Mouse (Mus musculus) hindbrain, embryonic 14.5 days (tissue): ENCODE measurements around the gene Lst1. TPM values are rescaled to one million over a fixed set of nuclear protein-coding genes. Genes with fewer than 3 reads are reported as not detected.
A peak's percentile ranks its signal among the peaks of the same experiment; 100 is the strongest.

Source experiments
- ATAC-seq: fragments of 200-750 bp; cut with Nextera tagmentation; 2 replicates; pipeline ENCODE4 v1.8.0; 2017; ENCODE audit warnings: moderate number of reproducible peaks, mild to moderate bottlenecking, moderate TSS enrichment, moderate library complexity; ENCODE audit not compliant: low FRiP score
- DNase-seq: peaks from one replicate; pipeline ENCODE4 v3.0.0-alpha.2; 2015; ENCODE audit warnings: low spot score
- H3K27ac ChIP-seq: fragments of 300-500 bp; sonication (generic); 2 replicates; pipeline ENCODE4 v1.5.1; 2014; ENCODE audit warnings: mild to moderate bottlenecking, moderate library complexity
- H3K27me3 ChIP-seq: fragments of 300-500 bp; sonication (generic); 2 replicates; pipeline ENCODE4 v1.6.1; 2014; ENCODE audit warnings: mild to moderate bottlenecking, low read length, mixed read lengths; ENCODE audit not compliant: control insufficient read depth, insufficient read depth
- H3K36me3 ChIP-seq: fragments of 300-500 bp; sonication (generic); replicated peaks from 2 replicates; pipeline ENCODE4 v1.6.1; 2014; ENCODE audit not compliant: control insufficient read depth, insufficient read depth
- H3K4me1 ChIP-seq: fragments of 300-500 bp; sonication (generic); replicated peaks from 2 replicates; pipeline ENCODE4 v1.6.1; 2014; ENCODE audit warnings: antibody characterized with exemption, low read length, mixed read lengths; ENCODE audit not compliant: control insufficient read depth, insufficient read depth
- H3K4me2 ChIP-seq: fragments of 300-500 bp; sonication (generic); replicated peaks from 2 replicates; pipeline ENCODE4 v1.6.1; 2014; ENCODE audit warnings: mild to moderate bottlenecking, moderate library complexity
- H3K4me3 ChIP-seq: fragments of 300-500 bp; sonication (generic); replicated peaks from 2 replicates; pipeline ENCODE4 v1.5.1; 2014; ENCODE audit warnings: mild to moderate bottlenecking, low read length
- H3K9ac ChIP-seq: fragments of 300-500 bp; sonication (generic); 2 replicates; pipeline ENCODE4 v1.6.1; 2014
- H3K9me3 ChIP-seq: fragments of 300-500 bp; sonication (generic); 2 replicates; pipeline ENCODE4 v1.6.1; 2016; ENCODE audit warnings: low read length; ENCODE audit not compliant: control insufficient read depth
- WGBS: fragments of 180-500 bp; shearing (Covaris S2); extraction: QIAGEN DNeasy Blood & Tissue Kit; methylation state at CpG from one replicate; pipeline ENCODE4 v1.1.7; 2014; 5-methylcytosine and 5-hydroxymethylcytosine counted together
- polyA plus RNA-seq: library from polyadenylated mRNA; unstranded; fragments of >200 nt; fragmentation: Nextera tagmentation; extraction: Ambion mirVana; gene quantifications from 2 replicates; pipeline ENCODE4 v1.2.1, GENCODE M21; 2014

Gene Lst1
- polyA plus RNA-seq, 1 experiment from 2014 or later, result 13.3 TPM

GRCm38 (mm10) chr17:35200398-35200797 is 12.2 kb upstream of the Lst1 start:
- H3K9ac ChIP-seq, result no peak overlapping the region
- no peaks in the 10 kb centered on the region for H3K36me3 ChIP-seq
- ATAC-seq (no peak), DNase-seq (no peak)
- no peak overlapping the region for H3K4me3 ChIP-seq
- H3K4me2 ChIP-seq, result no peak overlapping the region
- no peaks in the 10 kb centered on the region for H3K9me3 ChIP-seq
- H3K4me1 ChIP-seq, result peaks cover 9% of the 10 kb centered on the region; the same call in 1 of the 2 replicates
- WGBS, result 89% methylated on average over 11 of the region's 11 CpGs
- H3K27ac ChIP-seq, result no peak overlapping the region
- peaks cover 25% of the 10 kb centered on the region for H3K27me3 ChIP-seq

GRCm38 (mm10) chr17:35198946-35199345 is 10.7 kb upstream of the Lst1 start:
- ATAC-seq (no peak), DNase-seq (no peak)
- H3K9ac ChIP-seq, result no peak overlapping the region
- peaks cover 27% of the 10 kb centered on the region for H3K27me3 ChIP-seq
- no peak overlapping the region for H3K4me2 ChIP-seq
- 27% methylated on average over 8 of the region's 8 CpGs for WGBS
- no peak overlapping the region for H3K4me3 ChIP-seq
- H3K9me3 ChIP-seq, result no peaks in the 10 kb centered on the region
- H3K27ac ChIP-seq, result no peak overlapping the region
- no peaks in the 10 kb centered on the region for H3K36me3 ChIP-seq
- peaks cover 9% of the 10 kb centered on the region; the same call in 1 of the 2 replicates for H3K4me1 ChIP-seq

- no peak overlapping the region for H3K27ac ChIP-seq
- no peak overlapping the region for H3K4me2 ChIP-seq
- H3K36me3 ChIP-seq, result no peaks in the 10 kb centered on the region
- peaks cover 9% of the 10 kb centered on the region; the same call in 1 of the 2 replicates for H3K4me1 ChIP-seq
- no peaks in the 10 kb centered on the region for H3K9me3 ChIP-seq
- no peak for ATAC-seq
- no peak for DNase-seq
- peaks cover 27% of the 10 kb centered on the region for H3K27me3 ChIP-seq
- WGBS, result 71% methylated on average over 7 of the region's 7 CpGs
- H3K9ac ChIP-seq, result no peak overlapping the region
- no peak overlapping the region for H3K4me3 ChIP-seq
These were observed 9.8 kb upstream of the Lst1 start for GRCm38 (mm10) chr17:35198029-35198428.

GRCm38 (mm10) chr17:35197126-35197525 is 8.9 kb upstream of the Lst1 start:
- Histone ChIP-seq H3K36me3 (no peaks in the 10 kb centered on the region), H3K9me3 (no peaks in the 10 kb centered on the region), H3K4me1 (peaks cover 9% of the 10 kb centered on the region; the same call in 1 of the 2 replicates), H3K27me3 (peaks cover 27% of the 10 kb centered on the region), H3K27ac (no peak overlapping the region), H3K9ac (no peak overlapping the region), H3K4me3 (no peak overlapping the region), H3K4me2 (no peak overlapping the region)
- DNase-seq, result no peak
- ATAC-seq, result no peak
- 40% methylated on average over 4 of the region's 6 CpGs for WGBS

- Histone ChIP-seq H3K36me3 (no peaks in the 10 kb centered on the region), H3K4me1 (peaks cover 9% of the 10 kb centered on the region; the same call in 1 of the 2 replicates), H3K9ac (0 out of 2 replicates have a peak overlapping the region, but pooled peaks have one; percentile 36), H3K4me3 (peak overlapping the region; percentile 33), H3K27me3 (peaks cover 27% of the 10 kb centered on the region), H3K27ac (no peak overlapping the region), H3K4me2 (peak overlapping the region; percentile 63), H3K9me3 (no peaks in the 10 kb centered on the region)
- ATAC-seq, result no peak
- no peak for DNase-seq
- WGBS, result 36% methylated on average over 9 of the region's 9 CpGs
These were observed 8.0 kb upstream of the Lst1 start for GRCm38 (mm10) chr17:35196321-35196641.

- DNase-seq (peak; percentile 72), ATAC-seq (peak; percentile 68; the same call in 1 of the 2 replicates)
- Histone ChIP-seq H3K27ac (no peak overlapping the region), H3K36me3 (no peaks in the 10 kb centered on the region), H3K4me2 (peak overlapping the region; percentile 63), H3K9ac (peak overlapping the region; percentile 36; the same call in 1 of the 2 replicates), H3K4me3 (peak overlapping the region; percentile 33), H3K9me3 (no peaks in the 10 kb centered on the region), H3K27me3 (peaks cover 27% of the 10 kb centered on the region), H3K4me1 (peaks cover 9% of the 10 kb centered on the region; the same call in 1 of the 2 replicates)
- 3% methylated on average over 66 of the region's 66 CpGs for WGBS
These were observed 7.5 kb upstream of the Lst1 start for GRCm38 (mm10) chr17:35195631-35196320.

- no peaks in the 10 kb centered on the region for H3K36me3 ChIP-seq
- peak overlapping the region; percentile 63 for H3K4me2 ChIP-seq
- peak; percentile 48; the same call in 1 of the 2 replicates for ATAC-seq
- peaks cover 9% of the 10 kb centered on the region; the same call in 1 of the 2 replicates for H3K4me1 ChIP-seq
- H3K27me3 ChIP-seq, result peaks cover 27% of the 10 kb centered on the region
- no peaks in the 10 kb centered on the region for H3K9me3 ChIP-seq
- H3K27ac ChIP-seq, result no peak overlapping the region
- DNase-seq, result no peak
- H3K9ac ChIP-seq, result peak overlapping the region; percentile 36; the same call in 1 of the 2 replicates
- WGBS, result 45% methylated on average over 19 of the region's 19 CpGs
- peak overlapping the region; percentile 33; the same call in 1 of the 2 replicates for H3K4me3 ChIP-seq
These were observed 6.8 kb upstream of the Lst1 start for GRCm38 (mm10) chr17:35194844-35195630.

GRCm38 (mm10) chr17:35193881-35194843 is 5.9 kb upstream of the Lst1 start, which contains the start of gene Ltb:
Gene Ltb, plus strand, starts transcription at chr17:35194439.
- Histone ChIP-seq H3K4me3 (0 out of 2 replicates have a peak within 1 kb of the TSS, but pooled peaks have one; percentile 33), H3K4me1 (peaks cover 9% of the 10 kb centered on the region; the same call in 1 of the 2 replicates), H3K4me2 (peak within 1 kb of the TSS; percentile 63; the same call in 1 of the 2 replicates), H3K27ac (no peak within 1 kb of the TSS), H3K27me3 (peaks cover 27% of the 10 kb centered on the region), H3K9me3 (no peaks in the 10 kb centered on the region), H3K36me3 (no peaks in the 10 kb centered on the region), H3K9ac (no peak within 1 kb of the TSS)
- DNase-seq, result no peak
- WGBS, result 71% methylated on average over 27 of the region's 28 CpGs
- no peak for ATAC-seq
